Mouse (Mus musculus) embryonic facial prominence, embryonic 15.5 days (tissue): ENCODE results near the gene 1700074P13Rik. TPM values are rescaled to one million over a fixed set of nuclear protein-coding genes. Genes with fewer than 3 reads are reported as not detected.
"Not testable (repeated sequence)": the region's sequence is repeated elsewhere in the genome, so short reads cannot be mapped to it uniquely, and the experiment has no call there.

ENCODE experiments used
- ATAC-seq: fragments of 200-750 bp; cut with Nextera tagmentation; 2 replicates; pipeline ENCODE4 v1.8.0; 2017; ENCODE audit warnings: low read depth, moderate TSS enrichment; ENCODE audit not compliant: insufficient number of reproducible peaks, low FRiP score, low TSS enrichment
- H3K27ac ChIP-seq: fragments of 300-500 bp; sonication (generic); replicated peaks from 2 replicates; pipeline ENCODE4 v1.5.1; 2015; ENCODE audit warnings: mild to moderate bottlenecking, inconsistent platforms
- H3K27me3 ChIP-seq: fragments of 300-500 bp; sonication (generic); 2 replicates; pipeline ENCODE4 v1.6.1; 2015; ENCODE audit warnings: inconsistent platforms
- H3K36me3 ChIP-seq: fragments of 300-500 bp; sonication (generic); 2 replicates; pipeline ENCODE4 v1.6.1; 2015; ENCODE audit warnings: mild to moderate bottlenecking, inconsistent platforms
- H3K4me1 ChIP-seq: fragments of 300-500 bp; sonication (generic); 2 replicates; pipeline ENCODE4 v1.6.1; 2015; ENCODE audit warnings: inconsistent platforms
- H3K4me2 ChIP-seq: fragments of 300-500 bp; sonication (generic); replicated peaks from 2 replicates; pipeline ENCODE4 v1.6.1; 2015; ENCODE audit warnings: mild to moderate bottlenecking, inconsistent platforms
- H3K4me3 ChIP-seq: fragments of 300-500 bp; sonication (generic); replicated peaks from 2 replicates; pipeline ENCODE4 v1.5.1; 2015; ENCODE audit warnings: mild to moderate bottlenecking, inconsistent platforms
- H3K9ac ChIP-seq: fragments of 300-500 bp; sonication (generic); 2 replicates; pipeline ENCODE4 v1.6.1; 2015; ENCODE audit warnings: inconsistent platforms
- H3K9me3 ChIP-seq: fragments of 300-500 bp; sonication (generic); replicated peaks from 2 replicates; pipeline ENCODE4 v1.6.1; 2016; ENCODE audit warnings: inconsistent platforms
- whole genome bisulfite sequencing: fragments of 180-500 bp; shearing (Covaris S2); methylation state at CpG from one replicate; pipeline ENCODE4 v1.1.7; 2015; 5-methylcytosine and 5-hydroxymethylcytosine counted together
- polyA plus RNA-seq: library from polyadenylated mRNA; unstranded; fragments of >200 nt; fragmentation: Nextera tagmentation; extraction: Ambion mirVana; gene quantifications from 2 replicates; pipeline ENCODE4 v1.2.1, GENCODE M21; 2015

1700074P13Rik gene
- not detected in 2 replicates for polyA plus RNA-seq

- Histone ChIP-seq H3K36me3 (no peaks in the 10 kb centered on the region), H3K4me1 (no peaks in the 10 kb centered on the region), H3K9me3 (no peaks in the 10 kb centered on the region), H3K4me3 (no peak within 1 kb of the TSS), H3K9ac (no peak within 1 kb of the TSS), H3K4me2 (no peak within 1 kb of the TSS), H3K27ac (no peak within 1 kb of the TSS), H3K27me3 (no peaks in the 10 kb centered on the region)
- WGBS, result 91% methylated on average over 10 of the region's 10 CpGs
- ATAC-seq, result no peak
Measured at GRCm38 (mm10) chr6:40940457-40940856, at the start of gene 1700074P13Rik. Gene 1700074P13Rik (minus strand): TSS chr6:40940557.

GRCm38 (mm10) chr6:40964454-40964853 is 24.1 kb upstream of the 1700074P13Rik start, which contains the start of gene 1810009J06Rik:
Gene 1810009J06Rik (plus strand): TSS chr6:40964754.
- ATAC-seq, H3K27ac ChIP-seq, H3K9ac ChIP-seq, H3K4me1 ChIP-seq, H3K27me3 ChIP-seq, H3K4me3 ChIP-seq, H3K9me3 ChIP-seq, H3K4me2 ChIP-seq, H3K36me3 ChIP-seq: not testable (repeated sequence)
- 87% methylated on average over 2 of the region's 2 CpGs for WGBS

GRCm38 (mm10) chr6:40953716-40954115 is 13.4 kb upstream of the 1700074P13Rik start:
- H3K36me3 ChIP-seq, result no peaks in the 10 kb centered on the region
- H3K27me3 ChIP-seq, result no peaks in the 10 kb centered on the region
- H3K4me3 ChIP-seq, result no peak overlapping the region
- H3K4me2 ChIP-seq, result no peak overlapping the region
- H3K9ac ChIP-seq, result no peak overlapping the region
- H3K9me3 ChIP-seq, result no peaks in the 10 kb centered on the region
- 63% methylated on average over 2 of the region's 2 CpGs for WGBS
- ATAC-seq, result no peak
- H3K27ac ChIP-seq, result no peak overlapping the region
- no peaks in the 10 kb centered on the region for H3K4me1 ChIP-seq

- no peak within 1 kb of the TSS for H3K9ac ChIP-seq
- no peak for ATAC-seq
- no peaks in the 10 kb centered on the region for H3K36me3 ChIP-seq
- no peak within 1 kb of the TSS for H3K4me3 ChIP-seq
- H3K4me1 ChIP-seq, result no peaks in the 10 kb centered on the region
- H3K9me3 ChIP-seq, result no peaks in the 10 kb centered on the region
- H3K27ac ChIP-seq, result no peak within 1 kb of the TSS
- no peaks in the 10 kb centered on the region for H3K27me3 ChIP-seq
- no peak within 1 kb of the TSS for H3K4me2 ChIP-seq
Measured at GRCm38 (mm10) chr6:40951770-40952169, 11.4 kb upstream of the 1700074P13Rik start, which contains the start of gene Gm4744. Gene Gm4744 (minus strand): TSS chr6:40951870.

GRCm38 (mm10) chr6:40919954-40920353 is 20.4 kb downstream of the 1700074P13Rik start:
- no peaks in the 10 kb centered on the region for H3K36me3 ChIP-seq
- no peak overlapping the region for H3K4me3 ChIP-seq
- no peaks in the 10 kb centered on the region for H3K27me3 ChIP-seq
- H3K27ac ChIP-seq, result no peak overlapping the region
- H3K4me1 ChIP-seq, result no peaks in the 10 kb centered on the region
- no peak overlapping the region for H3K9ac ChIP-seq
- no peak overlapping the region for H3K4me2 ChIP-seq
- 85% methylated on average over 4 of the region's 4 CpGs for WGBS
- no peak for ATAC-seq
- no peaks in the 10 kb centered on the region for H3K9me3 ChIP-seq

GRCm38 (mm10) chr6:40900287-40900686 is 40.1 kb downstream of the 1700074P13Rik start, which contains the start of gene Prss58:
Gene Prss58 (minus strand): TSS chr6:40900387.
- no peaks in the 10 kb centered on the region for H3K4me1 ChIP-seq
- no peaks in the 10 kb centered on the region for H3K9me3 ChIP-seq
- H3K4me2 ChIP-seq, result no peak within 1 kb of the TSS
- ATAC-seq, result no peak
- H3K36me3 ChIP-seq, result no peaks in the 10 kb centered on the region
- H3K27me3 ChIP-seq, result no peaks in the 10 kb centered on the region
- H3K4me3 ChIP-seq, result no peak within 1 kb of the TSS
- no peak within 1 kb of the TSS for H3K9ac ChIP-seq
- no peak within 1 kb of the TSS for H3K27ac ChIP-seq

- Histone ChIP-seq H3K27me3 (no peaks in the 10 kb centered on the region), H3K4me3 (no peak overlapping the region), H3K9me3 (no peaks in the 10 kb centered on the region), H3K9ac (no peak overlapping the region), H3K36me3 (no peaks in the 10 kb centered on the region), H3K4me1 (no peaks in the 10 kb centered on the region), H3K4me2 (no peak overlapping the region), H3K27ac (no peak overlapping the region)
- 65% methylated on average over 1 of the region's 1 CpGs for WGBS
- no peak for ATAC-seq
Measured at GRCm38 (mm10) chr6:40894716-40895115, 45.6 kb downstream of the 1700074P13Rik start.

GRCm38 (mm10) chr6:40893577-40893976 is 46.8 kb downstream of the 1700074P13Rik start:
- WGBS, result 43% methylated on average over 7 of the region's 7 CpGs
- ATAC-seq, result no peak

GRCm38 (mm10) chr6:40891754-40892153 is 48.6 kb downstream of the 1700074P13Rik start:
- Histone ChIP-seq H3K9me3 (no peaks in the 10 kb centered on the region), H3K27me3 (no peaks in the 10 kb centered on the region), H3K4me2 (no peak overlapping the region), H3K4me1 (no peaks in the 10 kb centered on the region), H3K4me3 (no peak overlapping the region), H3K9ac (no peak overlapping the region), H3K36me3 (no peaks in the 10 kb centered on the region), H3K27ac (no peak overlapping the region)
- WGBS, result 76% methylated on average over 4 of the region's 4 CpGs
- no peak for ATAC-seq

More at GRCm38 (mm10) chr6:40893577-40893976, 46.8 kb downstream of the 1700074P13Rik start:
- Histone ChIP-seq H3K27ac (no peak overlapping the region), H3K27me3 (no peaks in the 10 kb centered on the region), H3K4me3 (no peak overlapping the region), H3K9ac (no peak overlapping the region), H3K4me1 (no peaks in the 10 kb centered on the region), H3K9me3 (no peaks in the 10 kb centered on the region), H3K36me3 (no peaks in the 10 kb centered on the region), H3K4me2 (no peak overlapping the region)

- Histone ChIP-seq H3K4me1 (no peaks in the 10 kb centered on the region), H3K4me2 (no peak overlapping the region), H3K27ac (no peak overlapping the region), H3K36me3 (no peaks in the 10 kb centered on the region), H3K27me3 (no peaks in the 10 kb centered on the region), H3K9me3 (no peaks in the 10 kb centered on the region), H3K9ac (no peak overlapping the region), H3K4me3 (no peak overlapping the region)
- ATAC-seq, result no peak
- 59% methylated on average over 1 of the region's 1 CpGs for WGBS
Measured at GRCm38 (mm10) chr6:40890973-40891372, 49.4 kb downstream of the 1700074P13Rik start.

GRCm38 (mm10) chr6:40887394-40887793 is 53.0 kb downstream of the 1700074P13Rik start, which contains the start of gene Moxd2:
Gene Moxd2 (minus strand): TSS chr6:40887494.
- Histone ChIP-seq H3K4me1 (no peaks in the 10 kb centered on the region), H3K27ac (no peak within 1 kb of the TSS), H3K4me2 (no peak within 1 kb of the TSS), H3K36me3 (no peaks in the 10 kb centered on the region), H3K27me3 (no peaks in the 10 kb centered on the region), H3K9ac (no peak within 1 kb of the TSS), H3K4me3 (no peak within 1 kb of the TSS), H3K9me3 (no peaks in the 10 kb centered on the region)
- WGBS, result 83% methylated on average over 3 of the region's 3 CpGs
- no peak for ATAC-seq
